Mouse (Mus musculus): ENCODE measurements around the gene Vti1b.

- no peak for TF ChIP-seq POLR2A (IDR thresholded peaks at IDR 0.05; ENCODE audit: control insufficient read depth, extremely low read depth, insufficient read depth, low read length, poor library complexity)
- TF ChIP-seq CTCF (IDR thresholded peaks at IDR 0.05; ENCODE audit: borderline replicate concordance, control insufficient read depth, extremely low read depth, insufficient read depth, low read length, poor library complexity): no peak
Measured at GRCm38 (mm10) chr12:79134676-79135075, 37.8 kb downstream of the Vti1b start.

Measured in thymus, adult 2 months (tissue).